Comparison of ENCODE assay signal across 7 mouse cellular contexts in genomic region chr16:49854194-49854593, GRCm38 (mm10). TPM values are rescaled to one million over a fixed set of nuclear protein-coding genes. Genes with fewer than 3 reads are reported as not detected.
DNase-seq lines count a peak whose midpoint lies in the region; ATAC-seq lines count a peak whose summit lies in the region.

No protein-coding gene starts in this region.

- H3K4me2 ChIP-seq in forebrain, embryonic 13.5 days: peak overlapping the region; percentile 71; the same call in 1 of the 2 replicates

- peak; percentile 42 for DNase-seq in spleen, adult 12 weeks (ENCODE audit: low spot score)
- no peak for DNase-seq in spleen, postnatal 4 days (ENCODE audit: low spot score in 2 of 2)
- DNase-seq in lung, postnatal 14 days: peak; percentile 18
- DNase-seq in thymus, postnatal 4 days: peak; percentile 45
- no peak for DNase-seq in layer of hippocampus, adult 11-12 months (ENCODE audit: low spot score)
- no peak for DNase-seq in kidney, postnatal 4 days

- no peaks in the 10 kb centered on the region for H3K27me3 ChIP-seq in forebrain, embryonic 13.5 days

- 92% methylated on average over 6 of the region's 6 CpGs for WGBS in forebrain, embryonic 13.5 days

- H3K9me3 ChIP-seq in forebrain, embryonic 13.5 days (replicated peaks): no peaks in the 10 kb centered on the region

- H3K4me3 ChIP-seq in forebrain, embryonic 13.5 days: no peak overlapping the region; the same call in 1 of the 2 replicates

- H3K9ac ChIP-seq in forebrain, embryonic 13.5 days: peak overlapping the region; percentile 93; the same call in 1 of the 2 replicates

- no peak overlapping the region for H3K27ac ChIP-seq in forebrain, embryonic 13.5 days

- no peaks in the 10 kb centered on the region for H3K36me3 ChIP-seq in forebrain, embryonic 13.5 days (ENCODE audit: poor library complexity, severe bottlenecking)

- peaks cover 26% of the 10 kb centered on the region for H3K4me1 ChIP-seq in forebrain, embryonic 13.5 days

- ATAC-seq in forebrain, embryonic 13.5 days: no peak

RNA-seq across cellular contexts. Expression of gene Cd47, which starts 53.9 kb away (rescaled TPM):
- 72.9 and 80.4 TPM in 2 replicates for polyA plus RNA-seq in forebrain, embryonic 13.5 days (2015; fragmentation: Nextera tagmentation; extraction: Ambion mirVana)

Comparison
In these comparisons a context has a peak if more than half of its experiments do, and no peak if none do; other contexts are left out.
1. DNase-seq: peak in spleen, adult 12 weeks (single experiment), lung, postnatal 14 days (single experiment) and thymus, postnatal 4 days (single experiment); none in spleen, postnatal 4 days (0 of 2), layer of hippocampus, adult 11-12 months (single experiment) and kidney, postnatal 4 days (0 of 2).